Mouse (Mus musculus): ENCODE data around the gene Ctu2. TPM values are rescaled to one million over a fixed set of nuclear protein-coding genes. Genes with fewer than 3 reads are reported as not detected.

Ctu2 gene
- total and polyA plus RNA-seq, 3 experiments, result 23.8 to 63.1 (median 40.4) TPM

- DNase-seq (ENCODE audit: extremely low read depth), result no peak
- peaks cover 10 to 24% of the 10 kb centered on the region in 2 experiments for H3K4me1 ChIP-seq (ENCODE audit: control insufficient read depth in 1 of 2, insufficient read depth in 2 of 2)
- TF ChIP-seq BHLHE40 (IDR thresholded peaks at IDR 0.05; ENCODE audit: low read depth, low read length) (no peak), EP300 (IDR thresholded peaks at IDR 0.05; ENCODE audit: low read length) (no peak), ZKSCAN1 (IDR thresholded peaks at IDR 0.05; ENCODE audit: borderline replicate concordance, low read depth, low read length) (no peak), USF2 (conservative IDR thresholded peaks at IDR 0.05; ENCODE audit: low read depth, low read length) (no peak), ELF1 (IDR thresholded peaks at IDR 0.05; ENCODE audit: low read depth, low read length) (no peak), IRF4 (IDR thresholded peaks at IDR 0.05; ENCODE audit: low read depth, low read length) (no peak), MAZ (IDR thresholded peaks at IDR 0.05; ENCODE audit: low read depth, low read length) (no peak), USF1 (IDR thresholded peaks at IDR 0.05; ENCODE audit: low read depth, low read length) (no peak), MXI1 (IDR thresholded peaks at IDR 0.05; ENCODE audit: low read depth, low read length) (no peak), CHD2 (IDR thresholded peaks at IDR 0.05; ENCODE audit: low read length) (no peak), ZC3H11A (IDR thresholded peaks at IDR 0.05; ENCODE audit: low read depth, low read length) (no peak), MAX (IDR thresholded peaks at IDR 0.05; ENCODE audit: low read length) (no peak), E2F4 (IDR thresholded peaks at IDR 0.05; ENCODE audit: insufficient replicate concordance, low read depth, low read length) (no peak), RCOR1 (conservative IDR thresholded peaks at IDR 0.05; ENCODE audit: low read depth, low read length) (no peak), ETS1 (conservative IDR thresholded peaks at IDR 0.05; ENCODE audit: low read depth, low read length) (no peak), GABPA (IDR thresholded peaks at IDR 0.05; ENCODE audit: insufficient replicate concordance, low read depth, low read length) (no peak), TCF12 (IDR thresholded peaks at IDR 0.05; ENCODE audit: low read depth, low read length) (no peak), ZMIZ1 (IDR thresholded peaks at IDR 0.05; ENCODE audit: low read depth, low read length) (no peak), KAT2A (IDR thresholded peaks at IDR 0.05; ENCODE audit: insufficient replicate concordance, low read length) (no peak)
- no peaks in the 10 kb centered on the region for H3K27me3 ChIP-seq (replicated peaks)
- in situ Hi-C loops (cut with MboI; ENCODE audit: low pct_ligation_motif_present, low pct_unique_long_range_greater_than_20kb, low sequenced_read_pairs), result no loop called here
- H3K79me2 ChIP-seq (replicated peaks; ENCODE audit: control insufficient read depth, extremely low read depth, insufficient read depth, poor library complexity, severe bottlenecking), result peaks cover 7% of the 10 kb centered on the region; the same call in 1 of the 2 replicates
- no peak overlapping the region for H3K4me3 ChIP-seq (replicated peaks in 1 of 3; ENCODE audit: low read depth in 2 of 3, low read length in 2 of 3, poor library complexity in 1 of 3)
- no peak overlapping the region for H3K27ac ChIP-seq (ENCODE audit: insufficient read depth, low read depth)
- H3K4me2 ChIP-seq (ENCODE audit: insufficient read depth, low read depth, poor library complexity, severe bottlenecking), result no peak overlapping the region
- dilution Hi-C loops (cut with MboI; ENCODE audit: extremely low pct_ligation_motif_present, extremely low pct_unique_long_range_greater_than_20kb, low sequenced_read_pairs), result no loop called here
- no peak overlapping the region for H3K9ac ChIP-seq (ENCODE audit: insufficient read depth, low read depth)
- no peaks in the 10 kb centered on the region for H3K9me3 ChIP-seq (replicated peaks; ENCODE audit: low read length)
- peaks cover 23 to 76% of the 10 kb centered on the region in 2 experiments for H3K36me3 ChIP-seq (replicated peaks in 1 of 2; ENCODE audit: control insufficient read depth in 1 of 2, insufficient read depth in 1 of 2, low read length in 1 of 2)
Observed at GRCm38 (mm10) chr8:122470691-122471090, 5.3 kb upstream of the Ctu2 start.

DNA sequence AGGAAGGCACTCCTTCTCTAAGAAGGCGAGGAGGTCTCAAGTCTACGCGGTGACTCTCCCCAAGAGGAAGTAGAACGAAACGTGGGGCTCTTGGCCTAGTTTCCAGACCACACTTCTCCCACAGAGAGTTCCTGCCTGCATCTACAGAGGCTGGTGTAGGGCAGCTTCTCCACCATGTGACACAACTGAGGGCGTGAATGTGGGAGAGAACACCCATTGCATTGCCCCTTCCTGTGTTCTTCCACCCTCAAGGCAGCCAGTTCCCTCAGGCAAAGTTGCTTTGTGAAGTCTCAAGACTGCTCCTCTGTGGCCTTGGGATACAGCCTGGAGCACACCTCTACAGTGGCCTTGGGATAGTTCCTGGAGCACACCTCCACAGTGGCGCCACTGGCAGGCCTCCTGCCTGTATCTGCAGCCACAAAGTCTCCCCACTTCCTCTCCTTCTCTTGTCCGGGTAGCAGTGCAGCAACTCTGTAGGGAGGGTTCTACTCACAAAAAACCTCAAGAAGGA is 2.0 kb upstream of the Ctu2 start:
- peak; percentile 60 for DNase-seq (ENCODE audit: extremely low read depth)
- peak overlapping the region; percentile 44; the same call in 1 of the 2 replicates for H3K27ac ChIP-seq (ENCODE audit: insufficient read depth, low read depth)
- peaks cover 17% of the 10 kb centered on the region for H3K79me2 ChIP-seq (replicated peaks; ENCODE audit: control insufficient read depth, extremely low read depth, insufficient read depth, poor library complexity, severe bottlenecking)
- dilution Hi-C loops (cut with MboI; ENCODE audit: extremely low pct_ligation_motif_present, extremely low pct_unique_long_range_greater_than_20kb, low sequenced_read_pairs), result no loop called here
- H3K9ac ChIP-seq (ENCODE audit: insufficient read depth, low read depth), result no peak overlapping the region
- peaks cover 15 to 37% of the 10 kb centered on the region in 2 experiments for H3K4me1 ChIP-seq (ENCODE audit: control insufficient read depth in 1 of 2, insufficient read depth in 2 of 2)
- H3K36me3 ChIP-seq (replicated peaks in 1 of 2; ENCODE audit: control insufficient read depth in 1 of 2, insufficient read depth in 1 of 2, low read length in 1 of 2), result peaks cover 17 to 67% of the 10 kb centered on the region in 2 experiments
- TF ChIP-seq USF1 (IDR thresholded peaks at IDR 0.05; ENCODE audit: low read depth, low read length), result peak; percentile 25; the same call in 1 of the 2 replicates
- no peak for TF ChIP-seq BHLHE40 (IDR thresholded peaks at IDR 0.05; ENCODE audit: low read depth, low read length)
- TF ChIP-seq MEF2A (IDR thresholded peaks at IDR 0.05; ENCODE audit: borderline replicate concordance, low read depth, low read length), result no peak
- TF ChIP-seq MYC (IDR thresholded peaks at IDR 0.05; ENCODE audit: low read depth, low read length), result peak; percentile 14; the same call in 1 of the 2 replicates
- H3K27me3 ChIP-seq (replicated peaks), result no peaks in the 10 kb centered on the region
- H3K4me2 ChIP-seq (ENCODE audit: insufficient read depth, low read depth, poor library complexity, severe bottlenecking), result no peak overlapping the region
- no peaks in the 10 kb centered on the region for H3K9me3 ChIP-seq (replicated peaks; ENCODE audit: low read length)
- peak overlapping the region in 1 of 3 experiments; percentile 12 for H3K4me3 ChIP-seq (replicated peaks in 1 of 3; ENCODE audit: low read depth in 2 of 3, low read length in 2 of 3, poor library complexity in 1 of 3)
- in situ Hi-C loops (cut with MboI; ENCODE audit: low pct_ligation_motif_present, low pct_unique_long_range_greater_than_20kb, low sequenced_read_pairs), result no loop called here

Measured in CH12.LX (cell line).